Mouse (Mus musculus) thymus, adult 2 months (tissue): ENCODE data around the gene Proser3. TPM values are rescaled to one million over a fixed set of nuclear protein-coding genes. Genes with fewer than 3 reads are reported as not detected.
A peak's percentile ranks its signal among the peaks of the same experiment; 100 is the strongest.

Source experiments
- DNase-seq: peaks from one replicate; pipeline ENCODE4 v3.0.0; 2021
- H3K27ac ChIP-seq: fragments of 200-500 bp; 2 replicates; pipeline ENCODE4 v1.5.1; 2012; ENCODE audit warnings: low read length, control low read depth; ENCODE audit not compliant: control insufficient read depth, insufficient read depth
- H3K27me3 ChIP-seq: fragments of 200-500 bp; 2 replicates; pipeline ENCODE4 v1.6.1; 2012; ENCODE audit warnings: mild to moderate bottlenecking, low read length, moderate library complexity, mixed read lengths; ENCODE audit not compliant: control insufficient read depth, insufficient read depth
- H3K36me3 ChIP-seq: fragments of 200-500 bp; 2 replicates; pipeline ENCODE4 v1.6.1; 2012; ENCODE audit warnings: mild to moderate bottlenecking, low read length, moderate library complexity; ENCODE audit not compliant: control insufficient read depth, insufficient read depth
- H3K4me1 ChIP-seq: fragments of 200-500 bp; replicated peaks from 2 replicates; pipeline ENCODE4 v1.6.1; 2012; ENCODE audit warnings: low read length; ENCODE audit not compliant: control insufficient read depth, insufficient read depth
- H3K4me3 ChIP-seq: fragments of 200-500 bp; 2 replicates; pipeline ENCODE4 v1.5.1; 2012; ENCODE audit warnings: mild to moderate bottlenecking, low read length, control low read depth, moderate library complexity; ENCODE audit not compliant: control insufficient read depth, insufficient read depth
- CTCF ChIP-seq: fragments of 200-500 bp; IDR thresholded peaks from 2 replicates; pipeline ENCODE4 v1.5.1; 2012; ENCODE audit warnings: mild to moderate bottlenecking, control low read depth, low read length, moderate library complexity, borderline replicate concordance; ENCODE audit not compliant: control insufficient read depth, poor library complexity, insufficient read depth; ENCODE audit errors: extremely low read depth
- POLR2A ChIP-seq: fragments of 200-500 bp; IDR thresholded peaks from 2 replicates; pipeline ENCODE4 v1.6.1; 2012; ENCODE audit warnings: mild to moderate bottlenecking, low read length, control low read depth, moderate library complexity; ENCODE audit not compliant: control insufficient read depth, poor library complexity, insufficient read depth; ENCODE audit errors: extremely low read depth
- WGBS: fragments of 180-500 bp; shearing (Covaris S2); methylation state at CpG from one replicate; pipeline ENCODE4 v1.1.7; 2018; 5-methylcytosine and 5-hydroxymethylcytosine counted together
- polyA plus RNA-seq: library from polyadenylated mRNA; depleted of rRNA; stranded (reverse); fragments of >200 nt; gene quantifications from 2 replicates; pipeline ENCODE4 v1.2.3, GENCODE M21; 2012

The Proser3 gene
- polyA plus RNA-seq, 1 experiment, result 36.1 TPM

DNA sequence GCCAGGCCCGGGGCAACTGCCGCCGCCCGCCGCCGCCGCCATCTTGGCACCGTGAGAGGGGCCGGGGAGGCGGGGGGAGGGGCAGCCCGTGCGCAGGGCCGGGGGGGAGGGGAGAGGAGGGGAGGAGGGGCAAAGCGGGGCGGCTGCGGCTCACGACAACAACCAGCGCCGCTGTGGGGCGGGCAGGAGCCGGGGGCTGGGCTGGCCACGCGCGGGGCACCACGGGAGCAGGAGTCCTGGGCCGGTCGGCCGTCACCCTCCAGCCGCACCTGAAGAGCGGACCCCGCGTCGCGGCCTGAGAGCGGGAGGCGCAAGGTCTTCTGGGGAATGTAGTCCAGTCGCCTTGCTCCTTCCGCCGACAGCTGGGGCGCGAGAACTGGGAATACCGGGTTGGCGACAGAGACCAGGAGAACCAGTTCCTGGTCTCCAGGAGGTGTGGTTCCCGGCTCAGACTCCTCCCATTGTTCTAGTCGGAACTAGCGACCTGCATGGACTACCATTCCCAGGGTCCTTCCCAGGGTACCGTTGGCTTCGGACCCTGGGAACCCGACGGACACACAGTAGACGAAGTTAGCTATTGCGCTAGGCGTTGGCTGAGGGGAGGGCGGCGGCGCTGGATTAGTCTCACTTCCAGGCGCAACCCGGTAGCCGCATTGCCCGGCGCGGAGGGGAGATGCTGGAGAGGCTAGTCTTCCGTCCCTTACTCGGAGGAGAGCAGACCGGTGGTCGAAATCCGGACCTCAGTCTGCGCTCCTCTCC is 36.8 kb upstream of the Proser3 start, which contains the start of gene Kmt2b:
TSS of gene Kmt2b (minus strand) at position 51 of the 759 bp plus-strand sequence.
- Histone ChIP-seq H3K4me1 (peaks cover 10% of the 10 kb centered on the region), H3K4me3 (peak within 1 kb of the TSS; percentile 98), H3K36me3 (peaks cover 23% of the 10 kb centered on the region), H3K27ac (peak within 1 kb of the TSS; percentile 51), H3K27me3 (no peaks in the 10 kb centered on the region)
- DNase-seq, result peak; percentile 91
- under 1% methylated on average over 64 of the region's 68 CpGs for WGBS
- TF ChIP-seq CTCF, result 0 out of 2 replicates have a peak, but pooled peaks have one; percentile 13
- peak; percentile 50; the same call in 1 of the 2 replicates for TF ChIP-seq POLR2A

DNA sequence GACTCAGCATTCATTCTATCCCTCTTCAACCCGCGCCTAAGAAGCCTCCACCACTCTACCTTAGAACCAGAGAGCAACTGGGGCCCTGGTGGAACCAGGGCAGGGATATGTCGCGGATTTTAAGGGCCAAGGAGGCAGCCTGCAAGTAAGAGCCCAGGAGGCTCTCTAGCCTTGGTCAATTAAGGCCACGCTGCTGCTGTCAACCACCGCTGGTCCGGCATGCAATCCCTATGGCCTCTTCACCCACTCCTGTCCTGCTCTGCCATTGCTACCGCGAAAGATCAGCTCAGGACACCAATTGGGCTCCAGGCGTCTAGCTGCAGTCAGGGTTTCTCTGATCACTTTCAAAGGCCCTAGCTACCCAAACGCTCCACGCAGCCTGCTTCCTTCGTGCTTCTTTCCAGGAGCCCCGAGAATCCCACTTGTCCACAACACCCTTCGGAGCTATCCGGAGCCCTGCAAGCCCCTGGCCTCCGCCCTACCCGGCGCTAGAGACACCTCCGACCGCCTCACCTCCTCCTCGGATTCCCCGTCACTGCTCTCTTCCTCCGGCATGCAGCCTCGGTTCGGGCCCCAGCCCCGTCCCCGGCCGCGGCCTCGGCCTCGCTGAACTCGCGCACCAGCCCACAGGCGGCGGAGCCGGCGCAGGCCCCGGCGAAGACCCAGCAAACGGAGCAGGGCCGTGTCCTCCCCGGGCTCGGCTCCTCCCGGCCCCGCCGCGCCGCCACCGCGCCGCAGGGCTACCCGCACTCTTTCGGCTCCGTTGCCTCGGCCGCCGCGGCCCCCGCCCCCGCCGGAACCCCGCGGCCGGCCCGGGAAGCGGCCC is 36.0 kb upstream of the Proser3 start:
- TF ChIP-seq POLR2A (peak; percentile 51; the same call in 1 of the 2 replicates), CTCF (no peak)
- H3K4me3 ChIP-seq, result peak overlapping the region; percentile 98
- H3K4me1 ChIP-seq, result peaks cover 10% of the 10 kb centered on the region
- H3K36me3 ChIP-seq, result peaks cover 30% of the 10 kb centered on the region
- peak overlapping the region; percentile 51; the same call in 1 of the 2 replicates for H3K27ac ChIP-seq
- 2% methylated on average over 67 of the region's 67 CpGs for WGBS
- no peaks in the 10 kb centered on the region for H3K27me3 ChIP-seq
- no peak for DNase-seq

DNA sequence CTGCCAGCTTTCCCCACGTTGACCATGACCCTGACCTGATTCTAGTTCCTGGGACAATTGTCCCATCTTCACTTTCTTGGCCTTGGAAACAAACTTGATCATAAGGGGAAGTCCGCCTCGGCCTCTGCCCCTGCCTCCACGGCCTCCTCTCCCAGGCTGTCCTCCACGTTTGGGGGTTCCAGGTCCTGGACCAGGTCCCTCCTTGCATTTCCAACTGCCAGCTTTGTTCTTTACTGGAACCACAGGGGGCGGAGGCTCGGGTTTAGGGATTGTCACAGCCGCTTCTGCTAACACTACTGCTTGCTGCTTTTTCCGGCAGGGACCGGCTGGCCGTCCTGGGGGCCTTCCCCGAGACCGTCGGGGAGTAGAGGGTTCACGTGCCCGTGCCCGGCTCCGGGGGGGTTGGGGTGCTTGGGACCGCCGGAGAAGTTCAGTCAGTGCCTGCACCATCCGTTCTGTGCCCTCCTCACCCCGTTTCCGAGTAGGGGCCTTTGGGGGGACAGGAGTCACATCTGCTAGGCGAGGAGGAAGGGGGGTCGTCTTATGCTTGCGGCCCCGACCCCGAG is 34.4 kb upstream of the Proser3 start:
- Histone ChIP-seq H3K27me3 (no peaks in the 10 kb centered on the region), H3K36me3 (peaks cover 42% of the 10 kb centered on the region), H3K4me1 (peaks cover 10% of the 10 kb centered on the region), H3K4me3 (no peak overlapping the region), H3K27ac (no peak overlapping the region)
- DNase-seq, result no peak
- TF ChIP-seq POLR2A, result no peak
- no peak for TF ChIP-seq CTCF
- WGBS, result 97% methylated on average over 28 of the region's 28 CpGs

DNA sequence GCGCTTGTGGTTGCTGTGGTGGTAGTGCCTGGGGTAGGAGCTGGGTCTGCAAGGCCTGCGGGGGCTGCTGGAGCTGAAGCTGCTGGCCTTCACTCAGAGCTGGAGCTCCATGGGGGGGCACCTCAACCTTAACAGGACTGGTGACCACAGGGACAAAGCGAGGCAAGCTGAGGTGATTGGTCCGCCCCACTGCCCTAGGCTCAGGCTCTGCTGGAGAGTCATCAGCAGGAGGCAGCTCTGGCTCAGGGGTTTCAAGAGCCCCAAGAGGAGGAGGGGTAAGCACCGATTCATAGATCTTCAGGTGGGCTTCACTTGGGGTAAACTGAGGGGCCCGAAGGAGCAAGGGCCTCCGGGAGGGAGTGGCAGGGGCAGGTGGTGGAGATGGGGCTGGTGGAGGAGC is 33.1 kb upstream of the Proser3 start:
- no peak for DNase-seq
- H3K4me3 ChIP-seq, result no peak overlapping the region
- WGBS, result 98% methylated on average over 7 of the region's 7 CpGs
- TF ChIP-seq POLR2A, result no peak
- H3K4me1 ChIP-seq, result peaks cover 10% of the 10 kb centered on the region
- H3K36me3 ChIP-seq, result peaks cover 53% of the 10 kb centered on the region
- no peaks in the 10 kb centered on the region for H3K27me3 ChIP-seq
- H3K27ac ChIP-seq, result no peak overlapping the region

DNA sequence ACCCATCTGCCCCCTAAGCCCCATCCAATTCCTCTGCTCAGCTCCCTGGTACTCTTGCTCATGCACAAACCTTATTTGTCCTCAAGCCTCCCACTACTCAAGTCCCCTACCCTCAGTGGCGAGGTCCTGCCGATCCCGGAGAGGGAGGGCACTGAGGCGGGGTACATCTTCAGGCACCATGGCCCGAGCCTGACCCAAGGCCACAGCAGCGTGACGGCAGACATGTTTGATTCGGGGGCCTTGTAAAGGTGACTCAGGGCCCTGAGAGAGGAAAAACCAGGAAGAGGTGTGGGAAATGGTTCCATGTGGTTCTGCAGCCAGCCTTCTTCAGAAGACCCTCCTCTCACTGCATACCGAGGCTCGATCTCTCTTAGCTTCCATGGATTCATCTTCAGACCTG is 32.2 kb upstream of the Proser3 start:
- 94% methylated on average over 10 of the region's 10 CpGs for WGBS
- no peaks in the 10 kb centered on the region for H3K27me3 ChIP-seq
- H3K36me3 ChIP-seq, result peaks cover 61% of the 10 kb centered on the region
- no peak overlapping the region for H3K4me3 ChIP-seq
- H3K4me1 ChIP-seq, result peaks cover 6% of the 10 kb centered on the region
- no peak for DNase-seq
- H3K27ac ChIP-seq, result no peak overlapping the region
- TF ChIP-seq CTCF, result no peak
- no peak for TF ChIP-seq POLR2A

DNA sequence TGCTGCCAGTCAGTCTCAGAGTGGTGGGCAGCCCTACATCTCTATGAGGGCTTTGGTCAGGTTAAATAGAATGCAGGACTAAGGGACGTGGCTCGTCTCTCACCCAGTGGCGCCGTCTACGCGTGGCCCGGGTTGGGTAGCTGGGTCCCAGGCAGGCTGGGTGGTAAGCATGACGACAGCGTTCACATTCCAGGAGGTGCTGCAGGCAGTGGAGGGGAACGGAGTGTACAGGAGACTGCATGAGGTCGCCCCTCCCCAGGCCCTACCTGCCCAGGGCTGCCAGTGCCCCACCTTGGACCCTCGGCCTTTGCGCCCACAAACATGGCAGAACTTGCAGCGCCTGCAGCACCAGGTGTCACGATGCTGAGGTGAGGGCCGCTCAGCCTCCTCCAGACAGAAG is 29.4 kb upstream of the Proser3 start:
- Histone ChIP-seq H3K27ac (no peak overlapping the region), H3K4me1 (no peaks in the 10 kb centered on the region), H3K27me3 (no peaks in the 10 kb centered on the region), H3K4me3 (no peak overlapping the region), H3K36me3 (peaks cover 89% of the 10 kb centered on the region)
- TF ChIP-seq POLR2A, result no peak
- no peak for TF ChIP-seq CTCF
- no peak for DNase-seq
- 97% methylated on average over 16 of the region's 16 CpGs for WGBS
